Mouse (Mus musculus): ENCODE measurements around the gene Avpi1. TPM values are rescaled to one million over a fixed set of nuclear protein-coding genes. Genes with fewer than 3 reads are reported as not detected.
"Not testable (repeated sequence)": the region's sequence is repeated elsewhere in the genome, so short reads cannot be mapped to it uniquely, and the experiment has no call there.

The Avpi1 gene
- polyA plus RNA-seq, 1 experiment from 2014 or later, result 8.3 TPM

DNA sequence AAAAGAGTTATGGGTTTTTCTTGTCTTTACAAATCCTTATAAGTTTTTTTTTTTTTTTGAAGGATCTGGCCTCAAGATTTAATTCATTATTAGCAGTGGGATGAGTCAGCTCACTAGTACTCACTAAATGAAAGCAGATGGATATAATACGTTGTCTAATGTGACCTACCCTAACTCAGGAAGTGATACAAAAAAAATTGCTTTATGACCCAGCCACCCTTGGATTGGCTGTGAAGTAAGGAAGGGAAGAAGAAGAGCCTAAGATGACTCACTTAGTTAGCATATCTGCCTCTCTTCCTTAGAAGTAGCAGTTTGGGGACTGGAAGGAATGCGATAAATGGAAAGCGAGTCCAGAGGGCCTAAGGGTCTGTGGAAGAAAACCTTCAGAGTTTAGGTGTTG lies 29.5 kb downstream of the Avpi1 start:
- WGBS, result 98% methylated on average over 3 of the region's 3 CpGs
- no peak overlapping the region for H3K9ac ChIP-seq (ENCODE audit: low read depth, low read length)
- H3K27me3 ChIP-seq (ENCODE audit: control insufficient read depth, insufficient read depth, low read depth, low read length), result no peaks in the 10 kb centered on the region
- no peak overlapping the region for H3K4me2 ChIP-seq (ENCODE audit: low read length)
- H3K4me1 ChIP-seq (ENCODE audit: control insufficient read depth, insufficient read depth, low read length), result no peaks in the 10 kb centered on the region
- H3K36me3 ChIP-seq (ENCODE audit: control insufficient read depth, insufficient read depth, low read length), result peaks cover 10% of the 10 kb centered on the region
- no peak for ATAC-seq
- H3K27ac ChIP-seq (ENCODE audit: low read length), result no peak overlapping the region
- no peaks in the 10 kb centered on the region for H3K9me3 ChIP-seq (replicated peaks; ENCODE audit: control insufficient read depth, low read length, poor library complexity, severe bottlenecking)
- H3K4me3 ChIP-seq (ENCODE audit: low read depth, low read length), result no peak overlapping the region

DNA sequence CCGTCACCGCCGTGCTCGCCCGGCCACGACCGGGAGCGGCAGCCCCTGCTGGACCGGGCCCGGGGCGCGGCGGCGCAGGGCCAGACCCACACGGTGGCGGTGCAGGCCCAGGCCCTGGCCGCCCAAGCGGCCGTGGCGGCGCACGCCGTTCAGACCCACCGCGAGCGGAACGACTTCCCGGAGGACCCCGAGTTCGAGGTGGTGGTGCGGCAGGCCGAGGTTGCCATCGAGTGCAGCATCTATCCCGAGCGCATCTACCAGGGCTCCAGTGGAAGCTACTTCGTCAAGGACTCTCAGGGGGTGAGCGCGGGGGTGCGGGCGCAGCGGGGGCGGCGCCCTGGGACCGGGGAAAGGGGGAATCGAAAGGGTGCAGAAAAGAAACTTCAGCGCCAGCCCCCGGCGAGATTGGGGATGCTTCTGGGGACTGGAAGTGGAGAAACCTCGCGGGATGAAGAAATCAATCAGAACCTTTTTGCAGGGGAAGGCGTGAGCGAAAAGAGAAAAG lies 38.2 kb downstream of the Avpi1 start:
- no peaks in the 10 kb centered on the region for H3K27me3 ChIP-seq (ENCODE audit: control insufficient read depth, insufficient read depth, low read depth, low read length)
- H3K27ac ChIP-seq (ENCODE audit: low read length), result peak overlapping the region; percentile 86
- under 1% methylated on average over 43 of the region's 52 CpGs for WGBS
- H3K4me1 ChIP-seq (ENCODE audit: control insufficient read depth, insufficient read depth, low read length), result peaks cover 23% of the 10 kb centered on the region
- ATAC-seq, result peak; percentile 66
- no peaks in the 10 kb centered on the region for H3K9me3 ChIP-seq (replicated peaks; ENCODE audit: control insufficient read depth, low read length, poor library complexity, severe bottlenecking)
- peak overlapping the region; percentile 95 for H3K4me3 ChIP-seq (ENCODE audit: low read depth, low read length)
- peak overlapping the region; percentile 81 for H3K4me2 ChIP-seq (ENCODE audit: low read length)
- no peaks in the 10 kb centered on the region; the same call in 1 of the 2 replicates for H3K36me3 ChIP-seq (ENCODE audit: control insufficient read depth, insufficient read depth, low read length)
- H3K9ac ChIP-seq (ENCODE audit: low read depth, low read length), result peak overlapping the region; percentile 90

DNA sequence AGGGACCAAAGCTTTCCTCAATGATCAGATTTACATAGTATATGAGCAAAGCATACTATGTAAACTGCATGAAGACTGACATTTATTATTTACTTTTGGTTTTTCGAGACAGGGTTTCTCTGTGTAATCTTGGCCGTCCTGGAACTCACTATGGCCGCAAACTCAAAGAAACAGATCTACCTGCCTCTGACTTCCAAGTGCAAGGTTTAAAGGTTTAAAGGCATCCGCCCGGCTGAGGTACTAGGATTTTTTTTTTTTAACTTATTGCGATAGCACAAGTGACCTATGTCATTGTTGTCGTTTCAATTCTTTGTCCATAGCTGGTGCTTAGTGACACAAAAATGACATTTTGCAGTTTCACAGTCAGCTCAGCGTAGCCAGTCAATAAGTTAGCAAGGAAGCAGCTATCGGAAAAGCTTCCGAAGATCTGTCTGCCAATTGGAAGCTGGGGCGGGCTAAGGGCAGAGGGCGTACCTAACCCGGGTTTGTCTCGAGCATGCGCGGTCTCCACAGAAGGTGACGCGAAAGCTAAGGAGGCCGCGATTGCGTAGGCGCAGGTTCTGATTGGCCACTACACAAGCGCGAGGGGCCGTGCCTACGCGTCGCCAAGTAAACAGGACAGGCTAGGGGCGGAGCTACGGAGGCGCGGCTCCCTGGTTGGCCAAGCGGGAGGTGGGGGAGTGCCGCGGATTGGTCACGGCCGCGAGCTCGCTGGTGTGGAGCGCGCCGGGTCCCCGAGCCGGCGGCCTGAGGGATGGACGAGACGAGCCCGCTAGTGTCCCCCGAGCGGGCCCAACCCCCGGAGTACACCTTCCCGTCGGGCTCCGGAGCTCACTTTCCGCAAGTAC lies 38.9 kb downstream of the Avpi1 start, which contains the start of gene Pi4k2a:
Pi4k2a (plus strand) TSS at position 723 of the 848 bp plus-strand sequence.
- peaks cover 24% of the 10 kb centered on the region for H3K4me1 ChIP-seq (ENCODE audit: control insufficient read depth, insufficient read depth, low read length)
- peak within 1 kb of the TSS; percentile 95 for H3K4me3 ChIP-seq (ENCODE audit: low read depth, low read length)
- H3K27ac ChIP-seq (ENCODE audit: low read length), result peak within 1 kb of the TSS; percentile 86
- WGBS, result 2% methylated on average over 54 of the region's 55 CpGs
- no peaks in the 10 kb centered on the region for H3K9me3 ChIP-seq (replicated peaks; ENCODE audit: control insufficient read depth, low read length, poor library complexity, severe bottlenecking)
- peak; percentile 98 for ATAC-seq
- H3K4me2 ChIP-seq (ENCODE audit: low read length), result peak within 1 kb of the TSS; percentile 81
- H3K9ac ChIP-seq (ENCODE audit: low read depth, low read length), result peak within 1 kb of the TSS; percentile 90
- H3K27me3 ChIP-seq (ENCODE audit: control insufficient read depth, insufficient read depth, low read depth, low read length), result no peaks in the 10 kb centered on the region
- no peaks in the 10 kb centered on the region; the same call in 1 of the 2 replicates for H3K36me3 ChIP-seq (ENCODE audit: control insufficient read depth, insufficient read depth, low read length)

DNA sequence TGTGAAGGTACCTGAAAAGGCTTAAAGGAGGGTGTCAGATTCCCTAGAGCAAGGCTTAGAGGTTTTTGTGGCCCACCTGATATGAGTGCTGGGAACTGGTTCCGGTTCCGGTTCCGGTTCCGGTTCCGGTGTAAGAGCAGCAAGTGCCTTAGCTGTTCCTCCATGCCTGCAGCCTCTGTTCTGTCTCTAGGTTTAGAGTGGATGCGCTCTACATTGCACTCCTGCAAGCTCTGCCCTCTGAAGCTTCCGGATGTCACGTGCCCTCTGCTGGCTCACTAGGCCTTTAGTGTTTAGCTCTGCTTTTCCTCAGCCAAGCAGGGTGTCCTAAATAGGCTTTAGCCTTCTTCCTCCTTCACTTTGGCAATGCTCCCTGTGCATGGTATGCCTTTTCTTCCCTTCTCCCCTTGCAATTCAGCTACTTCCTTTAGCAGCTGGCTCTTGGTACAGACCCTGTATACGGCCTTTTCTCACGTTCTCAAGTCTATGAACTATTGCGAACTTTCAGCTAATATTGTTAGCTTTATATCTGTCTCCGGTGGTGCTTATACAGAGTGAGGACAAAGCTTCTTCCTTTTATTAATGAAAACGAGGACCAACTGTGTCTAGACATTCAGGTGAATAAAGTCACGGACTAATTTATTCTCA lies 39.6 kb downstream of the Avpi1 start:
- Histone ChIP-seq H3K36me3 (ENCODE audit: control insufficient read depth, insufficient read depth, low read length) (no peaks in the 10 kb centered on the region; the same call in 1 of the 2 replicates), H3K4me3 (ENCODE audit: low read depth, low read length) (peak overlapping the region; percentile 95), H3K9me3 (replicated peaks; ENCODE audit: control insufficient read depth, low read length, poor library complexity, severe bottlenecking) (no peaks in the 10 kb centered on the region), H3K4me2 (ENCODE audit: low read length) (peak overlapping the region; percentile 75), H3K9ac (ENCODE audit: low read depth, low read length) (peak overlapping the region; percentile 38; the same call in 1 of the 2 replicates), H3K27ac (ENCODE audit: low read length) (peak overlapping the region; percentile 79), H3K27me3 (ENCODE audit: control insufficient read depth, insufficient read depth, low read depth, low read length) (no peaks in the 10 kb centered on the region), H3K4me1 (ENCODE audit: control insufficient read depth, insufficient read depth, low read length) (peaks cover 25% of the 10 kb centered on the region)
- 19% methylated on average over 14 of the region's 14 CpGs for WGBS
- no peak for ATAC-seq

DNA sequence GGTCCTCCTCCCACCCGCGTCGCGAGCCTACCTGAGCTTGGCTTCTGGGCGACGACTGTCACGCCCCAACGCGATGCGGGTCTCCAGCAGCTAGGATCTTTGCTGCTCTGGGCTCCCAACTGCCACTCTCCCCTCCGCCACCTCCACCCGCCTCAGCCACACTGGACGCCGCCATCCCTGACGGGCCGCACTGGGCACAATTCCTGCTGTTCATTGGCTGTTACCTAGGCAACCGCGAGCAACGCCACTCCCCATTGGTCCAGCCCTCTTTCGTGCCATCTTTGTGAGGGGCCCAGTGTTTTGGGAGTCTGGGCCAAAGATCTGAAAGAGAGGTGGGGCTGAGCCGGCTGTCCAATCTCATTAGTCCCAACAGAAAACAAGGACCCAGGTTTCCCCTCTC lies 42.7 kb downstream of the Avpi1 start, which contains the start of gene Morn4:
Morn4 (minus strand) TSS at position 192 of the 400 bp plus-strand sequence.
- H3K9ac ChIP-seq (ENCODE audit: low read depth, low read length), result peak within 1 kb of the TSS; percentile 91
- peak within 1 kb of the TSS; percentile 92 for H3K4me3 ChIP-seq (ENCODE audit: low read depth, low read length)
- under 1% methylated on average over 21 of the region's 21 CpGs for WGBS
- peaks cover 15% of the 10 kb centered on the region for H3K4me1 ChIP-seq (ENCODE audit: control insufficient read depth, insufficient read depth, low read length)
- H3K27me3 ChIP-seq (ENCODE audit: control insufficient read depth, insufficient read depth, low read depth, low read length), result no peaks in the 10 kb centered on the region
- peak; percentile 83 for ATAC-seq
- H3K4me2 ChIP-seq (ENCODE audit: low read length), result peak within 1 kb of the TSS; percentile 87
- no peaks in the 10 kb centered on the region for H3K36me3 ChIP-seq (ENCODE audit: control insufficient read depth, insufficient read depth, low read length)
- H3K9me3 ChIP-seq (replicated peaks; ENCODE audit: control insufficient read depth, low read length, poor library complexity, severe bottlenecking), result no peaks in the 10 kb centered on the region
- H3K27ac ChIP-seq (ENCODE audit: low read length), result peak within 1 kb of the TSS; percentile 86

DNA sequence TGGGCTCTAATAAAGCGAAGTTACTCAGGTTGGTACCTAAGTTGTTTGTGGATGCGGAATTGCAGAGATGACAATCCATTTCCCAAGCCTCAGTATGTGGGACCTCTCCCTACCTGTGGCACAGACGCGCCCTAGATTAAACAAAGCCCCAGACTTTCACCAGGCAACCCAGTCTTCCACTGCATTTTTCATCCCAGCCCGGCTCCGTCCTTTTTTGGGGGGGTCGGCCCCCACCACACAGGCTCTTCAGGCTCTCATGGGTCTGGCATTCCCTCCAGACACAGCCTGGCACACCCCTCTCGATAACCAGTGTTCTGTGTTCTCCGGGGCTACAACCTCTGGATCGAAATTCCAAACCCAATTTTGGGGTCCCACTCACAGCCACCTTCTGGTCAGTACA lies 43.2 kb downstream of the Avpi1 start:
- Histone ChIP-seq H3K9ac (ENCODE audit: low read depth, low read length) (peak overlapping the region; percentile 91), H3K4me2 (ENCODE audit: low read length) (peak overlapping the region; percentile 87), H3K27ac (ENCODE audit: low read length) (peak overlapping the region; percentile 86), H3K36me3 (ENCODE audit: control insufficient read depth, insufficient read depth, low read length) (no peaks in the 10 kb centered on the region), H3K9me3 (replicated peaks; ENCODE audit: control insufficient read depth, low read length, poor library complexity, severe bottlenecking) (no peaks in the 10 kb centered on the region), H3K4me1 (ENCODE audit: control insufficient read depth, insufficient read depth, low read length) (peaks cover 13% of the 10 kb centered on the region), H3K4me3 (ENCODE audit: low read depth, low read length) (peak overlapping the region; percentile 92), H3K27me3 (ENCODE audit: control insufficient read depth, insufficient read depth, low read depth, low read length) (no peaks in the 10 kb centered on the region)
- 5% methylated on average over 10 of the region's 10 CpGs for WGBS
- ATAC-seq, result no peak

DNA sequence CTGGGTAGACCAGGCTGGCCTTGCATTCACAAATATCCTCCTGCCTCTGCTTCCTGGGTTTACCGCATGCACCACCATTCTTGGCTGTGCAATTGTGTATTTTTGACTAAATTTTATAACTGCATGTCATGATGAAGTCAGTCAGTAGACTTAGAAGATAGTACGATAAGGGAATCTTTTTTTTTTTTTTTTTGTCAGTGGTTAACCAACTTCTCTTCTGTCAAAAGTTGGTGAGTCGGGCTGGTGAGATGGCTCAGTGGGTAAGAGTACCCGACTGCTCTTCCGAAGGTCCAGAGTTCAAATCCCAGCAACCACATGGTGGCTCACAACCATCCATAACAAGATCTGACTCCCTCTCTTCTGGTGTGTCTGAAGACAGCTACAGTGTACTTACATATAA lies 47.2 kb downstream of the Avpi1 start:
- not testable (repeated sequence) for H3K27ac ChIP-seq (ENCODE audit: low read length); H3K9me3 ChIP-seq (replicated peaks; ENCODE audit: control insufficient read depth, low read length, poor library complexity, severe bottlenecking); H3K27me3 ChIP-seq (ENCODE audit: control insufficient read depth, insufficient read depth, low read depth, low read length); H3K4me3 ChIP-seq (ENCODE audit: low read depth, low read length); H3K4me1 ChIP-seq (ENCODE audit: control insufficient read depth, insufficient read depth, low read length); H3K9ac ChIP-seq (ENCODE audit: low read depth, low read length); ATAC-seq; H3K4me2 ChIP-seq (ENCODE audit: low read length)
- peaks cover 10% of the 10 kb centered on the region for H3K36me3 ChIP-seq (ENCODE audit: control insufficient read depth, insufficient read depth, low read length)
- 90% methylated on average over 5 of the region's 5 CpGs for WGBS

DNA sequence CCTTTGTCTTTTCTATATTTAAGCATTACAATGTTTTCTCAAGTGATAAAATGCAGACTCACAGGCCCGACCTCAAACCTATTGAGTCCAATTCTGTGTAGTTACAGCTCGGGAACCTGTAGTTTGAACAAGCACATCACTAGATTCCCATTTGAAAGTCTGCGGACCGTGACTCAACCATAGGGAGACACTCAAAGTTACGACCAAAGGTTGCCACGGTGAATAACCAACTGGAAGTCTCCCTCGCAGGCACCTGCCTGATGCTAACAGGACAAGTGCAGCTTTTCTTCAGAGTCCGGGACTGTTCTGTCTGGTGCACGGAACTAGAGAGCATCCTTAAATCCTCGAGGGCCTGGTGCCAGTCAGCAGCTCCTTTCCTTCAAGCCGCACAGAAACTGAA lies 48.4 kb downstream of the Avpi1 start:
- H3K27me3 ChIP-seq (ENCODE audit: control insufficient read depth, insufficient read depth, low read depth, low read length), result no peaks in the 10 kb centered on the region
- H3K9ac ChIP-seq (ENCODE audit: low read depth, low read length), result no peak overlapping the region
- whole genome bisulfite sequencing, result 77% methylated on average over 11 of the region's 11 CpGs
- H3K9me3 ChIP-seq (replicated peaks; ENCODE audit: control insufficient read depth, low read length, poor library complexity, severe bottlenecking), result no peaks in the 10 kb centered on the region
- ATAC-seq, result no peak
- H3K4me1 ChIP-seq (ENCODE audit: control insufficient read depth, insufficient read depth, low read length), result 0 out of 2 replicates have a peak, but pooled peaks cover 2% of the 10 kb centered on the region
- no peak overlapping the region for H3K4me2 ChIP-seq (ENCODE audit: low read length)
- H3K27ac ChIP-seq (ENCODE audit: low read length), result no peak overlapping the region
- H3K4me3 ChIP-seq (ENCODE audit: low read depth, low read length), result no peak overlapping the region
- peaks cover 18% of the 10 kb centered on the region for H3K36me3 ChIP-seq (ENCODE audit: control insufficient read depth, insufficient read depth, low read length)

Data from midbrain, embryonic 16.5 days (tissue).